Mouse (Mus musculus): Measurements from ENCODE around the gene Ubap2l.

DNA sequence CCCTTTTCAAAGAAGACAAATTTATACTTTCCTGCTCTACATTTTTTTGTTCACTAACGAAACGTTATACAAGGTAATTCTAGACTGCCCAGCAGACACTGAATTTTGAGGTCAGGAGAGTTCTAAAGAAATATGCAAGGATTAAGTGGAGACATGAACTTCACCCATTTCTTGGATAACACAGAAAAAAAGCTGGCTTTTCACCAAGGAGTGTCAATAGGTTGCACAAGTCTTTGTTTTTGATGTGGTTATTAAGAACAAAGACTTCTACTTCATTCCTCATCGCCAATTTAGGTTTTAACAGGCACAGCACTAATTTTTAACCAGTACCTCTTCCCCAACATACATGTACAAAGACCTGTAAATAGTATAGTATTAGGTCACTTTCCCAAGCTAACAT, 2.7 kb downstream of the Ubap2l start:
- TF ChIP-seq GATA1 (IDR thresholded peaks at IDR 0.05; ENCODE audit: borderline replicate concordance, low read length): no peak
- no peak for TF ChIP-seq FLI1 (IDR thresholded peaks at IDR 0.05; ENCODE audit: low read length)
